Mouse (Mus musculus): ENCODE results near the gene Crybg1.
A peak's percentile ranks its signal among the peaks of the same experiment; 100 is the strongest.

Gene Crybg1

GRCm38 (mm10) chr10:44094794-44095193 lies 53.9 kb downstream of the Crybg1 start:
- no peak for DNase-seq (ENCODE audit: low spot score in 2 of 2)

- no peak for DNase-seq (ENCODE audit: low spot score in 2 of 2)
Measured at GRCm38 (mm10) chr10:44091757-44092156, 56.9 kb downstream of the Crybg1 start.

DNA sequence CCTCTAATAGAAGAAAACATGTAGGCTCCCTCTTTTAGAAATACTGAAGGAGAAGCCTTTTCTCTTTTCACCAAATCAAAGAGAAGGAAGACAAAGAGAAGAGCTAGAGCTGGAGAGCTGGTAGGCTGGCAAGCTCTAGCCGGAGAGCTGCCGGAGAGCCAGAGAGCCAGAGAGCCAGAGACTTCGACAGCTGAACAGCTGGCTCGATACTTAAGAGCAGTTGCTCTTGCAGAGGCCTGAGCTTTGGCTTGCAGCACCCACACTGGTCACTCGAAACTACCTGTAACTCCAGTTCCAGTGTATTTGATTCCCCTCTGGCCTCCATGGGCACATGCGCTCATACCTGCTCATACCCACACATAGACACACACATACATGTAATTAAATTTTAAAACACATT lies 68.3 kb downstream of the Crybg1 start:
- no peak for DNase-seq (ENCODE audit: low spot score in 2 of 2)

DNA sequence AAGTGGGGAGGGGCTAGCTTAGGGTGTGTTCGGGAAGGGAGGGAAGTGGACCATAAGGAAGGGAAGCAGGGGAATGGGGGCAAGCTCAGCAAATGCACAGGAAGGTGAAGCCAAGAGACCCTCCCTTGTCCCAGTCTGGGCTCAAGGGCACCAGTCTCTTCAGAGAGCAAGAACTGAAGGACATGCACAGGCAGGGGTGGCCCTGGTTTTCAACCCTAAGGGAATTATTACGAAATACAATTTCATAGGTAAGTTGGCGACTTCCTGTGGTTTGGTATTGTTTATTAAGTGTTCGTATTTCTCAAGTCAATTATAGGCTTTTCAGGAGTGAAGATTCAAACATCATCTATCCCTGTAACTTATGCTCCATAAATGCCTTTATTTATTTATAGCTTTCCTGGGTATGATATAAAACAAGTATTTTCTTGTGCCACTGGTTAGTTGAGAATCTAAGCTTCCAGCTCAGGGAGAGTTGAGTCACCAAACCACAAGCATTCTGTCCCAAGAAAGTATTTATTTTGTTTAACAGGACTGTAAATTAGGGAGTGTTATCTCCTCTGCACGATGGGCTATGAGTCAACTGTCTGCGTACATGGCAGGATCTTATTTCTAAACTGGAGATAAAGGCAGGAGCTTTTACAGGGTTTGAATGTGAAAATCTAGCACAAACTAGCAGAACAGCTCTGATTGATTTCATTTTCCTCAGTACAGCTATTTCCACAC lies 69.7 kb downstream of the Crybg1 start:
- no peak for DNase-seq (ENCODE audit: low spot score in 2 of 2)

GRCm38 (mm10) chr10:44071095-44071494 lies 77.6 kb downstream of the Crybg1 start:
- DNase-seq (ENCODE audit: low spot score in 2 of 2), result peak; percentile 18 to 20

- no peak for DNase-seq (ENCODE audit: low spot score in 2 of 2)
Measured at GRCm38 (mm10) chr10:44069131-44069530, 79.5 kb downstream of the Crybg1 start.

DNA sequence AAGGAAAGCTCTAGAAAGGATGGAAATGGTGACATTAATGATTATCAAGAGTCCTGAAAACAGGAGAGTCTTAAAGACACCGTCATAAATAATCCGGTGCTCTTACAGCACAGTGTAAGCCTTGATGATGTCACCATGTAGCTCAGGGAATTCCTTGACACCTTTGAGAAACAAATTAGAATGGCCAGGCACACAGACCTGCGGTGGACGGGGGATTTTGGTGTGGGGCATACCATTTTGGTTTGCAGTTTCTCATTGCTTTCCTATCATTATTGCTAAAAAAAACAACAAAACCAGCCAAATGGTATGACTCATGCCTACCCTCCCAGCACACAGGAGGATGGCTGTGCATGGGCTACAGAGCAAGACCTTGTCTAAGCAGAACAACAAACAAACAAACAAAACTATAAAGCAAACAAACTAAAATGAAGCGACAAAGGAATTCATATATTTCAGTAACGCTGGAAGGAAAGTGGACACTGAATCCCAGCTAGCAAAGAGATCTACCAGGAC lies 82.7 kb downstream of the Crybg1 start:
- DNase-seq (ENCODE audit: low spot score in 2 of 2), result no peak

DNA sequence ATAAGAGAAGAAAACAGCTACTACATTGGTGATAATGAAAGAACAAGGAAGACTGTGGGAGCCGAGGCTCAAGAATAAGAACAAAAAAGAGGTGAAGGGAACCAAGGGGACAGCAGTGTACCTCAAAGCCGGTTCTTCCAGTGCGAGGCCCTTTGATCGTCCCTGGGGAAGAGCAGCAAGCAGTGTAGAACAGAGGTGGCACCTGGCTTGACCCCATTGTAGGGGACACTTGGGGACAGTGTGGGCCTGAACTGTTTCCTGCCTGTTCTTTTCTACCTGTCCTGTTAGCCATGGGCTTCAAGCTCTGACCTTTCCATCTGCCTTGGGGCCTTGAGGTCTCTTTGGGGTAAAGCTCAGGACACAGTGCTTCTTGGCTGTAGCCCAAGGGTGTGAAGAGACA lies 85.7 kb downstream of the Crybg1 start:
- DNase-seq (ENCODE audit: low spot score in 2 of 2), result no peak

DNA sequence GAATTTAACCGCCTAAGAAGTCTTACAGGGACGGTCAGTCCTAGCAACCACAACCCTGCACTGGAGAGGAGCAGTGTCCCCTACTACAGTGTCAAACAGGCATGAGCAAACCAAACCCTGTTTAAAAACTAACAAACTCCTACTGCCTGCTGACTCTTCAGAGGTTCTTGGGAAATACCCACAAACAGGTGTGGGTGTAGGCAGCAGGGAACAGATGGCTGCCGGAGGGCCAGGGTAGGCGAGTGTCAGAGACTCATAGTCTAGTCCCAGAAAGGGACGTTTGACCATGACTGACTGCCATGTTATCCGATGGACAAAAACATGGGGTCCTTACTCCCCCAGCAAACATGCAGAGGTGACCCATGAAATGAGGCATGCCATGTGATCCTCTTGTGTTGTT lies 97.7 kb downstream of the Crybg1 start:
- peak; percentile 3 to 12 for DNase-seq (ENCODE audit: low spot score in 2 of 2)

DNA sequence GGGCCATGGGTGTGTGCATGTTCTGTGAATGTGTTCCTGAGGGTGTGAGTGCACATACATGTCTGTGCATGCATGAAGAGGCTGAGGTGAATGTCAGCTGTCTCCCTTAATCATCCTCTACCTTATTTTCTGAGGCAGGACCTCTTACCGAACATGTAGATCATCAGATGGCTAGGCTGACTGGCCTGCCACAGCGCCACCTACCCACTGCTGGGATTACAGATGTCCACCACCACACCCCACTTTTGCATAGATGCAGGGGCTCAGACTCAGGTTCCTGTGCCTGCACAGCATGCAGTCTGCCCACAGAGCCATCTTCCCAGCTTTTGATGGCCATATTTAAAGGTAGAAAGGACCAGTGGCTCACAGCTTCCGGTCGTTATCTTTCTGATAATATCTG lies 103.9 kb downstream of the Crybg1 start:
- no peak for DNase-seq (ENCODE audit: low spot score in 2 of 2)

- DNase-seq (ENCODE audit: low spot score in 2 of 2), result no peak
Measured at GRCm38 (mm10) chr10:44043630-44044029, 105.0 kb downstream of the Crybg1 start.

GRCm38 (mm10) chr10:44039185-44039584 lies 109.5 kb downstream of the Crybg1 start:
- no peak for DNase-seq (ENCODE audit: low spot score in 2 of 2)

DNA sequence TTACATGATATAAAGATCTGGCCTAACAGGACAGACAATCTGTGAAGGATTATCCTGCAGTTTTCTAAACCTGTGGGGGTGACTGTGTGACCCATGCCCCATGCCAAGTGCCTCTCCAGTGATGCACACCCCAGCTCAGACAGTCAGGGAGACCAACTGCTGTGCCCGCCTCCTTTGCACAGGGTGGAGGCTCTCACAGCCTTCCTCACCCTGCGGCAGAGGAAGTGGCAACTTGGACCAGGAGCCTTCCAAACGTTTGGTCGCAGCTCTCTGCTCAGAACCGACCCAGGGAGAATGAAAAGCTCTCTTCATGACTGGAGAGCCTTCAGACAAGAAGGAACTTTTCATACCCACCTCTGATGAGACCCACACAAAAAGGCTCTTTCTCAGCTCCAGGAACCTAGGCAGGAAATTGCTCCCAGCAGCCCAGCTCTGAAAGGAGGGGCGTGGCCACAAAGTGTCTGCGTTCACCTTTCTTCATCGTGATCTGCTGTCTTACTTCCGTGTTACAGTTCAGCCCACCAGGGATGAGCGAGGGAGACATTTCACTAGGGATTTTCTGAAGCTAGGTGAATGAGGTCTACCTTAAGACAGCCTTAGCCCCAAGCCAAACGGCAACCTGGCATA lies 110.6 kb downstream of the Crybg1 start:
- DNase-seq (ENCODE audit: low spot score in 2 of 2), result no peak

- DNase-seq (ENCODE audit: low spot score in 2 of 2), result no peak
Measured at GRCm38 (mm10) chr10:44029566-44029965, 119.1 kb downstream of the Crybg1 start.

GRCm38 (mm10) chr10:44027226-44027625 lies 121.4 kb downstream of the Crybg1 start:
- no peak for DNase-seq (ENCODE audit: low spot score in 2 of 2)

DNA sequence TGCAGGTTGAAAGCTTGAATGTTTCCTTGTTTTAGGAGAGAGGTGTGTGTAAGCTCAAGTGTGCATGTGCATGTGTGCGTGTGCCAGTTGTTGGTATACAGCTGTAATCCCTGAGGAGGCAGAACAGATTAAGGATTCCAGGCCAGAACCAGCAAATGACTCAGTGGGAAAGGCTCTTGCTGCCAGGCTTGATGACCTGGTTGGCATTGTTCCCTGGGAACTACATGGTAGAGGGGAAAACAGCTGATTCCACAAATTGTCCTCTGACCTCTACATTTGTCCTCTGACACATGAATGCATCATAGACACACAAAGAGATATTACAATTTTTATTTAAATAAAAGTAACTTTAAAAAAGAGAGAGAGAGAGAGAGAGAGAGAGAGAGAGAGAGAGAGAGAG lies 122.5 kb downstream of the Crybg1 start:
- no peak for DNase-seq (ENCODE audit: low spot score in 2 of 2)

GRCm38 (mm10) chr10:44024705-44025104 lies 123.9 kb downstream of the Crybg1 start:
- DNase-seq (ENCODE audit: low spot score in 2 of 2), result no peak

GRCm38 (mm10) chr10:44020141-44020540 lies 128.5 kb downstream of the Crybg1 start:
- no peak for DNase-seq (ENCODE audit: low spot score in 2 of 2)

GRCm38 (mm10) chr10:44018562-44018961 lies 130.1 kb downstream of the Crybg1 start:
- no peak for DNase-seq (ENCODE audit: low spot score in 2 of 2)

DNA sequence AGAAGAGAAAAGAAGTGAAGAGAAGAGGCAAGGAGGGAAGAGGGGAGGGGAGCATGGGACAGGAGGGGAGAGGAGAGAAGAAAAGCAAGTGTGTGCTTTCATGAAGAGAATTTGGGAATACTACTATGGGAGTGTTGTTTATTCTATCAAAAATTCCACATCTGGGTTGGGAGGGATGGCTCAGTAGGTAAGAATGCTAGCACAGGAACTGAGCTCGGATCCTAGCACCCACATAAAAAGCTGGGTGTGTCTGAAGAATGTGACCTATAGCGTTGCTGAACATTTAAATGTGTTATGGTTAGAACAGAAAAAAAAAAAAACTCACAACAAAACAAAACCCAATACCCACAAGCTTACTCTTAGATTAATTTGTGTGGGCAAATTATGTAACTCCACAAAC lies 133.0 kb downstream of the Crybg1 start:
- no peak for DNase-seq (ENCODE audit: low spot score in 2 of 2)

- DNase-seq (ENCODE audit: low spot score in 2 of 2), result no peak
Measured at GRCm38 (mm10) chr10:44013885-44014284, 134.8 kb downstream of the Crybg1 start.

DNA sequence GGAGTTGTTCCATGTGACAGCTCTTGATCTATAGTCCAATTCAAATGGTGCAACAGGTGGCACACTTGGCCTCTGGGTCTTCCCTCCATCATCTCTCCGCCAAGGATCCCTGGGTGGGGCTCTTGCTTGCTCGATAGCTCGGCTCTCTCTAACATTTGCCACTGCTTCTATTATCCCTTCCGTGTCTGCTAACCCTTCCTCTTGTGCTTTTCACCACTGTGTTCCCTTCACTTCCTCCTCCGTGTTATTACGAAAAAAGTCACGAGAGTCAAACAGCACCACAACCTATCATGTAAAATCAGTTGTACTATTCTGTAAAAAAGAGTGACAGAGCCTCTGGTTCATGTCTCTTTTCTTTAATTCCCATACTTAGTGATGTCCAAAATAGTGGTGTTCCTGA lies 137.2 kb downstream of the Crybg1 start:
- no peak for DNase-seq (ENCODE audit: low spot score in 2 of 2)

DNA sequence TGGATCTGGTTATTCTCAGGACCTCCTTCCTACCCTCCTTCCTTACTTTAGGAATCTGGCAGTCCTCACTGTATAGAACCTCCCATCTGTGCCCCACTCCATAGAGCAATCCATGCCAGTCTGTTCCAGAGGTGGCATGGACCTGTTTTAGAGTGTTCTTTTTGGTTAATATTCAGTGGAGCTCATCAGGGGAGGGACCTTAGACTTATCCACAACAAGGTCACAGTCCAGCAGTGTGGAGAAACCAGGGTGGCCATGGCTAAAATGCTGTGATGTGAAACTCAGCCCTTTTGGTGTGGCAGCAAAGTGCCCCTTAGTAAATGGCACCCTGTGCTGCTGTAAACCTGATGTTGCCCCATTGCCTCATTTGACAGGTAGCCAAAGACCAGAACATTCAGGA lies 139.8 kb downstream of the Crybg1 start:
- no peak for DNase-seq (ENCODE audit: low spot score in 2 of 2)

All from right cerebral cortex, postnatal 36 days (tissue).